Mouse (Mus musculus): ENCODE data around the gene Brsk2. TPM values are rescaled to one million over a fixed set of nuclear protein-coding genes. Genes with fewer than 3 reads are reported as not detected.

Brsk2 gene
- 30.2 and 35.1 TPM in 2 replicates for polyA plus RNA-seq (2021; fragmentation: Nextera tagmentation)
- long read RNA-seq, experiment 1, full-length matches to known transcripts: 4 of 92 reads
- long read RNA-seq, experiment 1, partial matches to known transcripts: 45 of 92 reads
- long read RNA-seq, experiment 1, other reads (novel, unspliced or antisense): 43 of 92 reads
- long read RNA-seq, experiment 2, partial matches to known transcripts: 3 of 31 reads
- long read RNA-seq, experiment 2, other reads (novel, unspliced or antisense): 28 of 31 reads

GRCm38 (mm10) chr7:141948906-141949798 lies at the start of gene Brsk2:
TSS of gene Brsk2 (plus strand) at chr7:141949751.

DNA sequence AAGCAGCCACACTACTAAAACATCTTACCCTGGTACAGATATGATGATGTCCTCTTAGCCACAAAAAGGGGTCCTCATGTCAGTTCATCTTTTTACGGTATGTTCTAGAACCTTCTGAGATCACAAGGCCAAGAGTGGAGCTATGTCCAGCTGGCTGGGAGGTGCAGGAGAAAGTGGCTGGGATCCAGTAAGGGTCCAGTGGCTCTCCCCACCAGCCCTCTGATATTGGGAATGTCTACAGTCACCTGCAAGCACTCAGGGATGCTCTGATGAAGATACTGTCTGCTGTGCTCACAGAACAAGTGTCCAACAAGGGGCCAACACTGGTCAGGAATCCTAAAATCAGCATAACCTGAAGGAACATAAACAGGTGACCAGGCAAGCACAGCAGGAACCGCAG lies 31.1 kb upstream of the Brsk2 start, which contains the start of gene Tollip:
TSS of gene Tollip (minus strand) at position 101 of the 400 bp plus-strand sequence.

Other genes starting within 250 kb of the Brsk2 start
- gene Muc5ac, start 160.8 kb upstream of the Brsk2 start, polyA plus RNA-seq (2021; fragmentation: Nextera tagmentation): not detected in 2 replicates
- gene Muc5b, start 110.7 kb upstream of the Brsk2 start, polyA plus RNA-seq (2021; fragmentation: Nextera tagmentation): not detected in 2 replicates
- 51.7 and 70.3 TPM in 2 replicates for gene Tollip, start 31.2 kb upstream of the Brsk2 start, polyA plus RNA-seq (2021; fragmentation: Nextera tagmentation)
- gene Mob2, start 111.3 kb downstream of the Brsk2 start, polyA plus RNA-seq (2021; fragmentation: Nextera tagmentation): 49.3 and 57.8 TPM in 2 replicates
- 64.9 and 105 TPM in 2 replicates for gene Dusp8, start 146.1 kb downstream of the Brsk2 start, polyA plus RNA-seq (2021; fragmentation: Nextera tagmentation)
- not detected in 2 replicates for gene Gm45618, start 171.0 kb downstream of the Brsk2 start, polyA plus RNA-seq (2021; fragmentation: Nextera tagmentation)
- gene Gm39115, start 186.3 kb downstream of the Brsk2 start, polyA plus RNA-seq (2021; fragmentation: Nextera tagmentation): not detected in 2 replicates
- gene Gm45337, start 194.9 kb downstream of the Brsk2 start, polyA plus RNA-seq (2021; fragmentation: Nextera tagmentation): not detected in 2 replicates
- gene Gm29735, start 207.4 kb downstream of the Brsk2 start, polyA plus RNA-seq (2021; fragmentation: Nextera tagmentation): not detected in 2 replicates
- gene Gm4553, start 216.0 kb downstream of the Brsk2 start, polyA plus RNA-seq (2021; fragmentation: Nextera tagmentation): not detected in 2 replicates
- not detected in 2 replicates for gene Krtap5-2, start 226.3 kb downstream of the Brsk2 start, polyA plus RNA-seq (2021; fragmentation: Nextera tagmentation)
- not detected in 2 replicates for gene Gm10153, start 240.6 kb downstream of the Brsk2 start, polyA plus RNA-seq (2021; fragmentation: Nextera tagmentation)